Mouse (Mus musculus) heart, postnatal 0 days (tissue): ENCODE results near the gene Slbp.

Source experiments
- CTCF ChIP-seq: IDR thresholded peaks from 2 replicates; pipeline ENCODE4 v1.5.1; 2016; ENCODE audit warnings: antibody characterized with exemption, control low read depth, low read depth
- EP300 ChIP-seq: IDR thresholded peaks from 2 replicates; pipeline ENCODE4 v1.6.1; 2016; ENCODE audit warnings: antibody characterized with exemption, low read depth

DNA sequence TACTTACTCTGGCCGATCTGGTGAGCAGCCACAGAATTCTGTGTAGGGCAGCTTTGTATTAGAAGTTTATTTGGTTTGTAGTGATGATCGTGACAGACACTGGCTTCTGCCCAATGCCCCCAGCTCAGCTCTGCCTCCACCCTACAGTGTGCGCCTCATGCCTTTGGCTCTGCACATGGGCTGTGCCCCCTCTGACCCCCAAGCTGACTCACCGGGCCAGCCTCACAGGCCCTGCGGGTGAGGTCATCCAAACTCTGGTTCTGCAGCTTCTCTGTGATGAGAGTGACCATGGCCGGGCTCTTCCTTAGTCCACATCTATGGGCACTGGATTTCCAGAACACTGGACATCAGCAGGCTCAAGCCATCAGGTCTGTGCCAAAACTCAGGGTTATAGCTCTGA lies 38.0 kb downstream of the Slbp start:
- TF ChIP-seq EP300 (no peak), CTCF (no peak)
